Mouse (Mus musculus) urinary bladder, adult 2 months (tissue): Measurements from ENCODE around the gene Uckl1. TPM values are rescaled to one million over a fixed set of nuclear protein-coding genes. Genes with fewer than 3 reads are reported as not detected.
A peak's percentile ranks its signal among the peaks of the same experiment; 100 is the strongest.

ENCODE experiments used
- DNase-seq: peaks from one replicate; pipeline ENCODE4 v3.0.0; 2022; ENCODE audit warnings: low spot score
- polyA plus RNA-seq: library from polyadenylated mRNA; depleted of rRNA; stranded (reverse); fragments of >200 nt; gene quantifications from 2 replicates; pipeline ENCODE4 v1.2.3, GENCODE M21; 2012

The Uckl1 gene
- polyA plus RNA-seq, 1 experiment, result 214 TPM

DNA sequence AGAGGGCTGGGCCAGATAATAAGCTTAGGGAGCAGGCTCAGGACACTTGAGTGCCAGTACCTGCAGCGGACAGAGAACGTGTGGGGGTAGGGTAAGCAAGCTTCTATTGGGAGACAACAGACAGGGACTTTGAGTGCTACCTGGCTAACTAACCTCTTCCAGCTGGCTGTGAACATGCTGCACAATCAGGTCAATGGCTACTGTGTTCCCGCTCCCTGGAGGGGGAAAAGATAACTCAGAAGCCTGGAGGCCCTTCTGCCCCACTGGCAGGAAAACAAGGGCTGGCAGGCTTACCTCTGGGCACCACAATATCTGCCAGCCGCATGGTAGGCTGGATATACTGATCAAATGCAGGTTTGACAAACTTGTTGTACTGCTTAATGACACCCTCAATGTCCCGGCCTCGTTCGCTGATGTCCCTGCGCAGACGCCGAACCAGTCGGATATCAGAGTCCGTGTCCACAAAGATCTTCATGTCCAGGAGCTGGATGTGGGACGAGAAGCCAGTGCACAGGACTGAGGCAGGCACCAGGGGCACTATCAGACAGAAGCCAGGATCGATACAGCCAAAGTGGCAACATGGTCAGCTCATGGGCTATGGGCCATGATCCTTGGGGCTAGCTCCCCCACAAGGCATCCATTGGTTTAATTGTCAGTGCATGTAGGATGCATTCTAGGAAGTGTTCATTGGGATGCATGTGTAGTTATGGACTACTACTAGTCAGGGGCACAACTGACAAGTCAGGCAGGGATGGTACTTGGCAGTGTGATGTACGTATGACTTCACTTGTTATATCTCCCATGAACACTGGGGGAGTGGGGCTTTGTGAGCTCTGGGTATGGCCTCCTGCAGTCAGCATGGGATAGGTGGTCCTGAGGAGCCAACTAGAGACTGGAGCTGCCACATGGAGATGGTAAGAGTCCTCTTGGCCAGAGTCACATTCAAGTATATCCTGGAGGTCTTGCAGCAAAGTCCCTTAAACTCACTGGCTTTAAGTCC is 11.5 kb downstream of the Uckl1 start:
- peak; percentile 17 for DNase-seq

DNA sequence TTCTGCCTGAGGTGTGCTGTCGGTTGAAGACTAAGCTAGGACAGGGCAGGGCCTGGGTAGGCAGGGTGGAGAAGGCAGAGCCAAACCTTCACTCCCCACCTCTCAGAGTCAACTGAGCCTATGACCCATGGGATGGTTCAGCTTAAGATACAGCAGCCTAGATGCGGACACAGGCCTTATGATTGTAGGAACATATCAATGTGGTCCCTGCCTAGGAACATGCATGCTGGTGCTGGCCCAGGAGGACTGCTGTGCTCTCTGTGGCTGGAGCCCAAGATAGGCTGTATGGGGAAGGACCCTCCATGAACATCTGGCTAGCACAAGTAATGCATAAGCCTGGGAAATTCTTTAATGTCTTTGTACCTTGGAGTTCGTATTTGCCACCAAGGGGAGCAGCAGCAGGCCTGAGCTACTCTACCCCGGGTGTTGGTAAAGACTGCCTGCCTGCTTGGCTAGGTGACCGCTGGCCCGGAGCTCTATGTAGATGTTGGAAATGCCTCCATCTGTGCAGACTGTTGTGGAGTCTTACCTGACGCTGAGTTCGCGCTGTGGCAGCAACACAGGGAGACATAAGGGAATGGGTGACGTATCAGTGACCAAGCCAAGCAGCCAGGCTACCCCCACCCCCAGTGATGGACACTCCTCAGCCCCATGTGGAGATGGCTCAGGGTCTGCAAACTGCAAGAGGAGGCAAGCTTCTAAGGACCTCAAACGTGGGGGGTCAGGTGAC is 12.6 kb downstream of the Uckl1 start:
- DNase-seq, result peak; percentile 16

- DNase-seq, result no peak
Observed at GRCm38 (mm10) chr2:181570921-181571595, 13.6 kb downstream of the Uckl1 start.

GRCm38 (mm10) chr2:181570375-181570774 is 14.3 kb downstream of the Uckl1 start:
- no peak for DNase-seq

DNA sequence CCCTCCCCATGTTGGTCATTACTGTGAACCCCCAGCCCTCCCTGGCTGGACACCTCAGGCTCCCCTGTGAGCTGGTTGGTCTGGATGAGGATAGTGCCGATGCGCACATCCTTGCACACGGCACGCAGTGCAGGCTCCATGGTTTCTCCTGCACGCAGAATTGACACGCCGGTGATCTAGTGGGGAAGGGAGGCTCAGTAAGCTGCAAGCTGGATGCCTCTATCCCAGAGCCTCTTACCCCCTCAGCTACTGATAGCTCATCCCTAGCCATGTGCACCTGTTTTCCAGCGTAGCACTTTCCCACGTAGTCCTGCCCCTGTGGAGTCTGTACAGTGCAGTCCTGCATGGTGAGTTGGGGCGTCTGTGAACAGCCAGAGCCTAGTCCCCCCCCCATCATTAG is 14.8 kb downstream of the Uckl1 start:
- DNase-seq, result no peak

GRCm38 (mm10) chr2:181568272-181569008 is 16.3 kb downstream of the Uckl1 start:
- no peak for DNase-seq

GRCm38 (mm10) chr2:181567338-181567737 is 17.4 kb downstream of the Uckl1 start:
- no peak for DNase-seq

- no peak for DNase-seq
Observed at GRCm38 (mm10) chr2:181553772-181554171, 30.9 kb downstream of the Uckl1 start.

DNA sequence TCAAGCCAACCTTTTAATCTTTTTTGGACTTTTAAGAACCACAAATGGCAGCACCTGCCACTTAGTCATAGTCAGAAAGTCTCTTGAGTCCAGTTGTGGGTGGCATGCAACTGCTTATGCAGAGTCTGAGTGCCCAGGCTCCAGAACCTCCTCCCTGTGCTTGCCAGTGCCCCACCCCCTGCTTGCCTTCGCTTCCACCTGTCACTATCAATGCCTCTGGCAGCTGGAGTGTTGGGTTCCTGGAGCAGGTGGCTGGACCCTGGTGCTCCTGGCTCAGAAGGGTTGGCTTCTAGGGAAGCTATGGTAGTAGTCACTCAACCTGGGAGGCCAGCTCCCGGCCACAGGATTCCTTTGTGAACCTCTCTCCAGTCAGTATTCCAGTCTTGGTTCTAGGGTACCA is 34.5 kb downstream of the Uckl1 start:
- DNase-seq, result no peak

- DNase-seq, result no peak
Observed at GRCm38 (mm10) chr2:181548682-181549081, 36.0 kb downstream of the Uckl1 start.

GRCm38 (mm10) chr2:181548227-181548626 is 36.5 kb downstream of the Uckl1 start:
- DNase-seq, result no peak

- DNase-seq, result no peak
Observed at GRCm38 (mm10) chr2:181546142-181546541, 38.5 kb downstream of the Uckl1 start.

DNA sequence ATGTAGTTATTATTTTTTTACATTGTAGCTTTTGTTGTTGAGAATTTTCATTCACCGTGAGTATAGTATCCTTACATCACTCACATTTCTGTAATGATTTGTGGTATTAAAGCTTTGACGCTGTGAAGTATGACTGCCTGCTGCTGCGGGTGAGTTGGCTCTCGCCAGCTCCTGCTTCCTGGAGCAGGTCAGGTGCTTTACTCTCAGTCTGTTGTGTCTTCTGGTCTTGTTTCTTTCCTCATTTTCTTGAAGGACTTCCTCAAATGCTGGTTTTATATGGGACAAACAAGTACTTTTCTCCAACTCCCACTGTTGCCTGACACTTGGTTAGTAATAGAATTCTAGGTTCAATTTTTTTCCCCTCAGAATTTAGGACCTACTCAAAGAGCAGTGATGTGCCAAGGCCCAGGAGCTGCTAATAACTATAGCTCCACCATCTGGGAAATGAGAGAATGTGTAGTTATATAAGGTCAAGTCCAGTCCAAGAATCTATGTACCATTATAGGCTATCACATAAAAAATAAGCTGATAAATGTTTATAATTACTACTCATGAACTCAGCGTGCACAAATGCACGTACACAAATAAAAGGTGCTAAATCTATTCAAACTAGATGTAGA is 42.8 kb downstream of the Uckl1 start:
- no peak for DNase-seq

DNA sequence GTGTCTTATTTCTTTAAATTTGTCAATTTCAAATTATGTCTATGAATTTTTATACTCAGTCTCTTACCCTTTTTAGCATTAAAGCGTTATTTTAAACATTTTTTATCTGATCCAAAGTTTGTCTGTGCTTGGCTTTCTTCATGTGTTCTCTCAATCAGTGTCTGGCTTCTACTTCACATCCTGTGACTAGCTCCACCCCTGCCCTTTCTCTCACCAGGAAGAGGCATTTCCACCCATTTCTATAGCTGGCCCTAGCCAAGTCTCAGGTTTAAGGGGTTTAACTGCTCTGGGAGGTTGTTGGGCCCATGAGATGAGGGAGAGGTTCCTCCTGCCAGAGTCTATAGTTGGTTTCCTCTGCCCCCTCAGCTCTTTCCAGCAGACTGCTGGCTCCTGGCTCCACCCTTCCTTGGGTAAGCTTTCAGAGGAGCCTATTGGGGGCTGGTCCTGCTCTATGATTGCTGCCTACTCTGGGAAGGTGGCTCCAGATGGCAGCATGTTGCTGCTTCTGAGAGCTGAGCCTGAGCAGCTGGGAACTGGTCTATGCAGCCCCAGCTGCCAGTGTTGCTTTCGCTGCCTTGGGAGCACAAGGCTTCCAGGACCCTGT is 47.1 kb downstream of the Uckl1 start:
- no peak for DNase-seq

GRCm38 (mm10) chr2:181536410-181536809 is 48.3 kb downstream of the Uckl1 start:
- no peak for DNase-seq

DNA sequence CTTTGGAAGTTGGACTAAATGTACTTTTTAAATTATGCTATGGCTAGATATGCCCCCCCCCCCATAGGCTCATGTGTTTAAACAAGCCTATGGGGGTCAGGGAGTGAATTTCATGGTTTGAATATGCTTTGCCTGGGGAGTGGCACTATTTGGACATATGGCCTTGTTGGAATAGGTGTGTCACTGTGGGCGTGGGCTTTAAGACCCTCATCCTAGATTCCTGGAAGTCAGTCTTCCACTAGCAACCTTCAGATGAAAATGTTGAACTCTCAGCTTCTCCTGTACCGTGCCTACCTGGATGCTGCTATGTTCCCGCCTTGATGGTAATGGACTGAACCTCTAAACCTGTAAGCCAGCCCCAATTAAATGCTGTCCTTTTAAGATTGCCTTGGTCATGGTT is 52.1 kb downstream of the Uckl1 start:
- DNase-seq, result no peak

- no peak for DNase-seq
Observed at GRCm38 (mm10) chr2:181529076-181529475, 55.6 kb downstream of the Uckl1 start.

DNA sequence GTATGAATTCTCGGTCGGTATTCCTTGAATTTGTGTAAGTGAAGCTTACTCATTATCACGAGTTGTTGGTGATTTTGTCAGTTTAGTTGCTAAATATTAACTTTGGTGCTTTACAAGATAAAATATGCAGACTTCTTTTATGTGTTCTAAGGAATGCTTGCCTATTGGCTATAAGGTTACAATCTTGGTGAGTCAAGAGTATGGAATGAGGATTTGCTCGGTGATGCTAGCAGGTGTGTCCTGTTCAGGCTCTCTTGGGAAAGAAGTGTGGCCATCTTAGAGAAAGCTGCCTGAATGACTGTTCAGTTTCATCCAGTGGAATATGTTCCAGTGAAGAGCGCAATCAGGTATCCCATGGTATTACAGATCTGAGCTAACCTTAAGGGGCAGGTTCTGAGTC is 59.2 kb downstream of the Uckl1 start:
- DNase-seq, result no peak

DNA sequence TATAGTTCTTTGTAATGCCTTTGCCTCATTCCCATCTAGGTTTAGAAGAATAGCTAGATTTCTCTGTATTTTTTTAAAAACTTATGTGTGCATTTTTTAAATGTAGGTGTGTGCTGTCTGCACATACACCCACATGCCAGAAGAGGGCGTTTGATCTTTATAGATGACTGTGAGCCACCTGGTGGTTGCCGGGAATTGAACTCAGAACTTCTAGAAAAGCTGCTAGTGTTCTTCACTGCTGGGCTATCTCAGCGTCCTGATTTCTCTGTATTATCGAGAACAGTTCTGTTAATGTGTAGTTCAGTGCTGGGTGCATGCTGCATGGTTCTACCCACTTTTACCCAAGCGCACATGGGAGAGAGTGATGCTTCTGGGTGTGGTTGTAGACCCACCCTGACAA is 61.9 kb downstream of the Uckl1 start:
- DNase-seq, result no peak

GRCm38 (mm10) chr2:181521491-181521890 is 63.2 kb downstream of the Uckl1 start:
- no peak for DNase-seq

DNA sequence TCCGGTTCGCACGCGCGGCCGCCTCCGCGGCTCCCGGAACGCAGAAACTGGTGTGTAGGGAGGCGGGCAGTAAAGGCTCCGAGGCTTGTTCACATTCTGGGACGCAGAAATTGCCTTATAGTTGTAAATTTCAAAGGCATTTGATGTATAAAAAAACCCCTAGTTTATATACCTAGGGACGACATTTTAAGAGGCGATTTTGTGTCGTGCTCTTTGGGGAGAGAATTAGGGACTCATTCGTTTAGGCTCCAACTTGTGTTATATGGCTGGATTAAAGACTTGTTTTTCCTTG is 63.8 kb downstream of the Uckl1 start:
- DNase-seq, result no peak
